Comparison of ENCODE assay signal across 8 mouse cellular contexts in the genomic region with DNA sequence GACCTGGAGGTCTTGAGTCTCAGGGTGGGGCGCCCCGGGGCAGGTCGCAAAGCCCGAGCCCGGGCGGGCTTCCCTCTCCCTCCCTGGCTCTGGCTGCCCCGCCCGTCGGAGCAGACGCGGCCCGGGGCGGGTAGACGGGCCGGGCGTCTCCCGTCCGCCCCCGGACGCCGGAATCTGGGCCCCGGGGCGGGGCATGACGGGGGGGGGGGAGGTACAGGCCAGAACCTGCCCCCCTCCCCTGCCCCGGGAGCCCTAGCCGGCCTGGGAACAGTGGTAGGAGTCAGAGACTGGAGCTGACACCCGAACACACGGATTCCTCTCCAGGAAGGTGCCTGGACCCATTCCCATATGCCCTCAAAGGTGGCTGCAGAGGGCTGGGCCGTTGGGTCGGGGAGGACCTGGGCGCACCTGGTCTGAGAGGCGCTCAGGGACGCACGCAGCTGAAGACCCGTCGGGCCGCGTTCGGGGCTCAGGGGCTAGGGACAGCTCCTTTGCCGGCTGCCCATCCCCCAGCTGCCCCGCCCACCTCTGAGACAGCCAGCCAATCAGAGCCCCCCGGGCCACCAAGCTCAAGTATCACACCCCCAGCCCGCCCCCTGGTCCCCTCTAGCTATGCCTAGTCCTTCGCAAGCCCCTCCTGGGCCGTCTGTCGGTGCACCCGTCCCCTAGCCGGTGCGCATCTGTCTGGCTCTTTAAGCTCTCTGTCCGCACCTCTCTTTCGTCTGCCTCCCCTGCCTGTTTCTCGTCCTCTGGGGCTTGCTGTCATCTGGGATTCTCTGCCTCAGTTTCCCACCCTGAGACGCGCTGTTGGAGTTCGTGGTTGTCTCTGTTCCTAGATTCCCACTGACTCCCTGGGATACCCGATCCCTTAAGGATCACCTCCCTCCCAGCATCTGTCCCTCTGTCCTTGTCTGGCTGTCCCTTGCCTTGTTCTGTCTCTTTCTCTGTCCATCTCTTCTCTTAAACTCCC. TPM values are rescaled to one million over a fixed set of nuclear protein-coding genes. Genes with fewer than 3 reads are reported as not detected.
A peak's percentile ranks its signal among the peaks of the same experiment; 100 is the strongest.
DNase-seq lines count a peak whose midpoint lies in the region; ATAC-seq and TF ChIP-seq lines count a peak whose summit lies in the region.

No protein-coding gene starts in this region.

- peak overlapping the region; percentile 39 for H3K4me3 ChIP-seq in heart, embryonic 12.5 days
- peak overlapping the region; percentile 35 for H3K4me3 ChIP-seq in lung, postnatal 0 days (ENCODE audit: low read depth, low read length)

- ATAC-seq in heart, embryonic 12.5 days (ENCODE audit: insufficient number of reproducible peaks, low FRiP score), result peak; percentile 78
- ATAC-seq in lung, postnatal 0 days, result peak; percentile 80

- no peak for TF ChIP-seq EP300 in lung, postnatal 0 days (IDR thresholded peaks at IDR 0.05)

- H3K9ac ChIP-seq in heart, embryonic 12.5 days, result peak overlapping the region; percentile 50; the same call in 1 of the 2 replicates
- 0 out of 2 replicates have a peak overlapping the region, but pooled peaks have one; percentile 12 for H3K9ac ChIP-seq in lung, postnatal 0 days (replicated peaks; ENCODE audit: low read depth)

- H3K27me3 ChIP-seq in heart, embryonic 12.5 days (replicated peaks), result peaks cover 78% of the 10 kb centered on the region
- peaks cover 13% of the 10 kb centered on the region for H3K27me3 ChIP-seq in lung, postnatal 0 days (replicated peaks; ENCODE audit: insufficient read depth, low read length)

- intact Hi-C loops in left cerebral cortex, postnatal 4 days (cut with DNase I), result no loop called here

- H3K4me1 ChIP-seq in heart, embryonic 12.5 days (replicated peaks), result peaks cover 25% of the 10 kb centered on the region
- H3K4me1 ChIP-seq in lung, postnatal 0 days (ENCODE audit: insufficient read depth, low read depth, low read length), result 0 out of 2 replicates have a peak, but pooled peaks cover 4% of the 10 kb centered on the region

- no peaks in the 10 kb centered on the region for H3K36me3 ChIP-seq in heart, embryonic 12.5 days
- H3K36me3 ChIP-seq in lung, postnatal 0 days (ENCODE audit: insufficient read depth, low read length), result no peaks in the 10 kb centered on the region

- no peak for TF ChIP-seq CTCF in lung, postnatal 0 days (IDR thresholded peaks at IDR 0.05)

- peak overlapping the region; percentile 65 for H3K4me2 ChIP-seq in heart, embryonic 12.5 days
- H3K4me2 ChIP-seq in lung, postnatal 0 days (replicated peaks; ENCODE audit: low read depth, low read length), result peak overlapping the region; percentile 68

- peak; percentile 76 for DNase-seq in left cerebral cortex, postnatal 4 days
- DNase-seq in left cerebral cortex, adult 11 months (ENCODE audit: low spot score), result no peak
- DNase-seq in embryo, embryonic 11.5 days (ENCODE audit: low read depth, low spot score), result peak; percentile 59
- DNase-seq in kidney, adult 9 months, result peak; percentile 38
- no peak for DNase-seq in lung, postnatal 0 days (ENCODE audit: low spot score)
- DNase-seq in skeletal muscle tissue, adult 2 months (ENCODE audit: low read depth, low spot score), result peak; percentile 38
- no peak for DNase-seq in frontal cortex, postnatal 14 days (ENCODE audit: low spot score in 2 of 2)

- under 1% methylated on average over 54 of the region's 56 CpGs for WGBS in heart, embryonic 12.5 days
- WGBS in lung, postnatal 0 days, result 1% methylated on average over 30 of the region's 56 CpGs

- no peak overlapping the region for H3K27ac ChIP-seq in heart, embryonic 12.5 days (ENCODE audit: poor library complexity, severe bottlenecking)
- H3K27ac ChIP-seq in lung, postnatal 0 days (ENCODE audit: low read length), result no peak overlapping the region

- H3K9me3 ChIP-seq in heart, embryonic 12.5 days (replicated peaks), result peaks cover 4% of the 10 kb centered on the region; the same call in 1 of the 2 replicates
- H3K9me3 ChIP-seq in lung, postnatal 0 days (ENCODE audit: low read length), result no peaks in the 10 kb centered on the region

RNA-seq across cellular contexts. Expression of gene Il11, which starts 5.5 kb away (rescaled TPM):
- total RNA-seq in left cerebral cortex, postnatal 4 days (2021), result 1 to 10 TPM in 1 of 2 experiments, under 1 TPM in 1; 0.82 to 1.2 TPM
- polyA plus RNA-seq in heart, embryonic 12.5 days (2016; fragmentation: Nextera tagmentation; extraction: Ambion mirVana), result 0.28 TPM in 1 of 2 replicates, not detected in the other
- 0.29 and 0.64 TPM in 2 replicates for polyA plus RNA-seq in lung, postnatal 0 days (2015; fragmentation: Nextera tagmentation; extraction: Ambion mirVana)

RNA-seq across cellular contexts. Expression of gene Tmem190, which starts 5.6 kb away (rescaled TPM):
- total RNA-seq in left cerebral cortex, postnatal 4 days (2021), result not detected
- not detected in 2 replicates for polyA plus RNA-seq in heart, embryonic 12.5 days (2016; fragmentation: Nextera tagmentation; extraction: Ambion mirVana)
- 0.55 and 0.74 TPM in 2 replicates for polyA plus RNA-seq in lung, postnatal 0 days (2015; fragmentation: Nextera tagmentation; extraction: Ambion mirVana)

RNA-seq across cellular contexts. Expression of gene Fam71e2, which starts 6.0 kb away (rescaled TPM):
- not detected for total RNA-seq in left cerebral cortex, postnatal 4 days (2021)
- polyA plus RNA-seq in heart, embryonic 12.5 days (2016; fragmentation: Nextera tagmentation; extraction: Ambion mirVana), result not detected in 2 replicates
- not detected in 2 replicates for polyA plus RNA-seq in lung, postnatal 0 days (2015; fragmentation: Nextera tagmentation; extraction: Ambion mirVana)

RNA-seq across cellular contexts. Expression of gene Tmem238, which starts 12.3 kb away (rescaled TPM):
- total RNA-seq in left cerebral cortex, postnatal 4 days (2021), result 1 to 10 TPM; 5.5 to 6.0 TPM
- polyA plus RNA-seq in heart, embryonic 12.5 days (2016; fragmentation: Nextera tagmentation; extraction: Ambion mirVana), result 4.6 and 4.8 TPM in 2 replicates
- polyA plus RNA-seq in lung, postnatal 0 days (2015; fragmentation: Nextera tagmentation; extraction: Ambion mirVana), result 39.2 and 45.4 TPM in 2 replicates

RNA-seq across cellular contexts. Expression of gene Rpl28, which starts 15.5 kb away (rescaled TPM):
- 100 to 1,000 TPM; 603 to 645 TPM for total RNA-seq in left cerebral cortex, postnatal 4 days (2021)
- polyA plus RNA-seq in heart, embryonic 12.5 days (2016; fragmentation: Nextera tagmentation; extraction: Ambion mirVana), result 279 and 284 TPM in 2 replicates
- polyA plus RNA-seq in lung, postnatal 0 days (2015; fragmentation: Nextera tagmentation; extraction: Ambion mirVana), result 282 and 294 TPM in 2 replicates

Comparison
In these comparisons a context has a peak if more than half of its experiments do, and no peak if none do; other contexts are left out.
1. DNase-seq: peak in left cerebral cortex, postnatal 4 days (single experiment), embryo, embryonic 11.5 days (single experiment), kidney, adult 9 months (single experiment) and skeletal muscle tissue, adult 2 months (single experiment); none in left cerebral cortex, adult 11 months (single experiment), lung, postnatal 0 days (single experiment) and frontal cortex, postnatal 14 days (0 of 2).